Comparison of ENCODE assay signal across 16 mouse cellular contexts in genomic region chr3:84075516-84075915, GRCm38 (mm10). TPM values are rescaled to one million over a fixed set of nuclear protein-coding genes. Genes with fewer than 3 reads are reported as not detected.
A peak's percentile ranks its signal among the peaks of the same experiment; 100 is the strongest.
DNase-seq lines count a peak whose midpoint lies in the region; ATAC-seq and TF ChIP-seq lines count a peak whose summit lies in the region.
"Had no signal": no experiment of that assay in that cellular context is flagged by ENCODE, and none has a peak within 500 bp of the region (broad histone marks: within the 10 kb centered on the region; RNA-seq: fewer than 3 reads in every experiment).

No protein-coding gene starts in this region.

- H3K4me2 ChIP-seq in lung, postnatal 0 days (replicated peaks; ENCODE audit: low read depth, low read length), result no peak overlapping the region
- H3K4me2 ChIP-seq in stomach, embryonic 16.5 days (ENCODE audit: low read depth, low read length), result no peak overlapping the region
- H3K4me2 ChIP-seq: embryonic facial prominence, embryonic 12.5 days; heart, embryonic 12.5 days; neural tube, embryonic 13.5 days had no signal

- TF ChIP-seq CTCF in lung, postnatal 0 days (IDR thresholded peaks at IDR 0.05), result no peak
- TF ChIP-seq CTCF in lung, adult 2 months (IDR thresholded peaks at IDR 0.05; ENCODE audit: insufficient read depth, low read length), result no peak

- no peaks in the 10 kb centered on the region for H3K9me3 ChIP-seq in lung, postnatal 0 days (ENCODE audit: low read length)
- no peaks in the 10 kb centered on the region; the same call in 1 of the 2 replicates for H3K9me3 ChIP-seq in stomach, embryonic 16.5 days (replicated peaks; ENCODE audit: control insufficient read depth, low read length)
- H3K9me3 ChIP-seq: embryonic facial prominence, embryonic 12.5 days; heart, embryonic 12.5 days had no signal

- ATAC-seq in lung, postnatal 0 days, result no peak
- ATAC-seq in CD4-positive, CD25-positive, alpha-beta regulatory T cell, adult 4 months, result peak; percentile 90
- peak; percentile 88 for ATAC-seq in inflammation-experienced regulatory T-cells, adult 6 months
- peak; percentile 45; the same call in 1 of the 2 replicates for ATAC-seq in stomach, embryonic 16.5 days (ENCODE audit: insufficient read depth, low FRiP score)
- ATAC-seq: Patski had no signal

- no peak overlapping the region for H3K9ac ChIP-seq in lung, postnatal 0 days (replicated peaks; ENCODE audit: low read depth)
- H3K9ac ChIP-seq in stomach, embryonic 16.5 days (ENCODE audit: low read length), result no peak overlapping the region
- H3K9ac ChIP-seq: embryonic facial prominence, embryonic 12.5 days; heart, embryonic 12.5 days; liver, embryonic 14.5 days; neural tube, embryonic 13.5 days had no signal

- no peaks in the 10 kb centered on the region; the same call in 1 of the 2 replicates for H3K4me1 ChIP-seq in lung, postnatal 0 days (ENCODE audit: insufficient read depth, low read depth, low read length)
- no peaks in the 10 kb centered on the region for H3K4me1 ChIP-seq in lung, adult 2 months (ENCODE audit: control insufficient read depth, insufficient read depth, low read length)
- H3K4me1 ChIP-seq in stomach, embryonic 16.5 days (ENCODE audit: control insufficient read depth, insufficient read depth, low read length), result 0 out of 2 replicates have a peak, but pooled peaks cover 3% of the 10 kb centered on the region
- H3K4me1 ChIP-seq: embryonic facial prominence, embryonic 12.5 days; heart, embryonic 12.5 days; neural tube, embryonic 13.5 days had no signal

- no peaks in the 10 kb centered on the region for H3K36me3 ChIP-seq in lung, postnatal 0 days (ENCODE audit: insufficient read depth, low read length)
- H3K36me3 ChIP-seq in stomach, embryonic 16.5 days (ENCODE audit: control insufficient read depth, insufficient read depth, low read length), result no peaks in the 10 kb centered on the region
- H3K36me3 ChIP-seq: embryonic facial prominence, embryonic 12.5 days; heart, embryonic 12.5 days; neural tube, embryonic 13.5 days had no signal

- H3K4me3 ChIP-seq in lung, postnatal 0 days (ENCODE audit: low read depth, low read length), result no peak overlapping the region
- no peak overlapping the region for H3K4me3 ChIP-seq in lung, adult 2 months (replicated peaks; ENCODE audit: extremely low read depth, low read depth, low read length)
- no peak overlapping the region for H3K4me3 ChIP-seq in stomach, embryonic 16.5 days (replicated peaks; ENCODE audit: low read length)
- H3K4me3 ChIP-seq: embryonic facial prominence, embryonic 12.5 days; heart, embryonic 12.5 days; neural tube, embryonic 13.5 days had no signal

- no peak for TF ChIP-seq POLR2A in lung, adult 2 months (IDR thresholded peaks at IDR 0.05; ENCODE audit: borderline replicate concordance, extremely low read depth, low read depth, low read length)

- H3K27ac ChIP-seq in lung, postnatal 0 days (ENCODE audit: low read length), result no peak overlapping the region
- H3K27ac ChIP-seq in stomach, embryonic 16.5 days (ENCODE audit: low read length), result peak overlapping the region; percentile 51; the same call in 1 of the 2 replicates
- H3K27ac ChIP-seq: embryonic facial prominence, embryonic 12.5 days; liver, embryonic 14.5 days; neural tube, embryonic 13.5 days had no signal

- DNase-seq in lung, postnatal 0 days (ENCODE audit: low spot score), result peak; percentile 17
- DNase-seq in lung, adult 2 months, result no peak
- no peak for DNase-seq in neural tube, embryonic 10.5 days (ENCODE audit: extremely low spot score, low spot score)
- no peak for DNase-seq in adrenal gland, adult 8-10 months
- DNase-seq: cerebellum, adult 11-12 months; gastrocnemius, postnatal 36 days; heart, postnatal 4 days; kidney, adult 18-20 months had no signal

- 54% methylated on average over 4 of the region's 4 CpGs for WGBS in lung, postnatal 0 days
- 56% methylated on average over 4 of the region's 4 CpGs for WGBS in lung, adult 2 months
- 46% methylated on average over 4 of the region's 4 CpGs for WGBS in stomach, embryonic 16.5 days

- TF ChIP-seq EP300 in lung, postnatal 0 days (IDR thresholded peaks at IDR 0.05), result no peak

- H3K27me3 ChIP-seq in lung, postnatal 0 days (replicated peaks; ENCODE audit: insufficient read depth, low read length), result no peaks in the 10 kb centered on the region
- H3K27me3 ChIP-seq in stomach, embryonic 16.5 days (ENCODE audit: control insufficient read depth, insufficient read depth, low read length), result no peaks in the 10 kb centered on the region
- H3K27me3 ChIP-seq: embryonic facial prominence, embryonic 12.5 days; heart, embryonic 12.5 days; neural tube, embryonic 13.5 days; Patski had no signal

RNA-seq across cellular contexts. Expression of gene Tmem131l, which starts 35.5 kb away (rescaled TPM):
- polyA plus RNA-seq in lung, postnatal 0 days (2015; fragmentation: Nextera tagmentation; extraction: Ambion mirVana), result 18.4 and 21.3 TPM in 2 replicates
- polyA plus RNA-seq in lung, adult 2 months (2012; rRNA removed), result 21.3 and 24.5 TPM in 2 replicates
- polyA plus RNA-seq in CD4-positive, CD25-positive, alpha-beta regulatory T cell, adult 4 months (2017; shearing (Covaris generic)), result 10 to 100 TPM; 41.2 to 45.2 TPM
- polyA plus RNA-seq in inflammation-experienced regulatory T-cells, adult 6 months (2017; shearing (Covaris generic)), result 10 to 100 TPM; 34.7 to 39.7 (median 36.1) TPM
- polyA plus RNA-seq in stomach, embryonic 16.5 days (2015; fragmentation: Nextera tagmentation; extraction: Ambion mirVana), result 38.9 and 41.7 TPM in 2 replicates
- total RNA-seq in adrenal gland, adult 8-10 months (2022), result 10 to 100 TPM; 37.3 to 56.8 (median 50.1) TPM
